Mouse (Mus musculus): ENCODE measurements around the gene Sprr3. TPM values are rescaled to one million over a fixed set of nuclear protein-coding genes. Genes with fewer than 3 reads are reported as not detected.

Sprr3 gene
- total and polyA plus RNA-seq, 3 experiments = not detected

GRCm38 (mm10) chr3:92470111-92470510, 11.6 kb upstream of the Sprr3 start:
- Histone ChIP-seq H3K36me3 (ENCODE audit: control insufficient read depth in 1 of 2, insufficient read depth in 2 of 2, low read length in 2 of 2) (no peaks in the 10 kb centered on the region), H3K79me2 (ENCODE audit: control insufficient read depth, insufficient read depth, low read length, poor library complexity) (no peaks in the 10 kb centered on the region), H3K27me3 (ENCODE audit: control insufficient read depth in 1 of 2, insufficient read depth in 2 of 2, low read length in 2 of 2) (no peaks in the 10 kb centered on the region), H3K27ac (ENCODE audit: control insufficient read depth, low read depth, low read length) (no peak overlapping the region), H3K9ac (ENCODE audit: control insufficient read depth, low read depth, low read length, poor library complexity, severe bottlenecking) (no peak overlapping the region), H3K4me3 (ENCODE audit: control insufficient read depth in 1 of 2, insufficient read depth in 1 of 2, low read depth in 2 of 2, low read length in 2 of 2) (no peak overlapping the region), H3K4me1 (ENCODE audit: control insufficient read depth in 1 of 2, insufficient read depth in 2 of 2, low read length in 2 of 2) (no peaks in the 10 kb centered on the region), H3K9me3 (replicated peaks; ENCODE audit: insufficient read depth, low read length) (no peaks in the 10 kb centered on the region)
- no peak for TF ChIP-seq GATA1 (IDR thresholded peaks at IDR 0.05; ENCODE audit: low read depth, low read length)
- TF ChIP-seq CTCF (IDR thresholded peaks at IDR 0.05 in 2 of 3, conservative IDR thresholded peaks at IDR 0.05 in 1 of 3; ENCODE audit: control insufficient read depth in 1 of 3, insufficient read depth in 1 of 3, low read depth in 2 of 3, low read length in 3 of 3, poor library complexity in 1 of 3, severe bottlenecking in 1 of 3) = no peak
- TF ChIP-seq ETS1 (IDR thresholded peaks at IDR 0.05; ENCODE audit: low read depth, low read length) = no peak
- TF ChIP-seq BHLHE40 (IDR thresholded peaks at IDR 0.05; ENCODE audit: borderline replicate concordance, low read depth, low read length) = no peak
- no peak for TF ChIP-seq POLR2AphosphoS2 (IDR thresholded peaks at IDR 0.05; ENCODE audit: low read length)
- TF ChIP-seq CHD1 (IDR thresholded peaks at IDR 0.05; ENCODE audit: low read depth, low read length) = no peak
- TF ChIP-seq TAL1 (IDR thresholded peaks at IDR 0.05; ENCODE audit: low read length) = no peak
- TF ChIP-seq ELF1 (IDR thresholded peaks at IDR 0.05; ENCODE audit: low read depth, low read length) = no peak
- no peak for TF ChIP-seq MAX (IDR thresholded peaks at IDR 0.05; ENCODE audit: low read length)
- TF ChIP-seq MEF2A (IDR thresholded peaks at IDR 0.05; ENCODE audit: extremely low read depth, insufficient replicate concordance, low read depth, low read length, poor library complexity, severe bottlenecking) = no peak
- no peak for TF ChIP-seq CHD2 (IDR thresholded peaks at IDR 0.05; ENCODE audit: low read length)
- no peak for TF ChIP-seq NELFE (IDR thresholded peaks at IDR 0.05; ENCODE audit: low read depth, low read length)
- TF ChIP-seq HCFC1 (IDR thresholded peaks at IDR 0.05; ENCODE audit: low read depth, low read length) = no peak
- TF ChIP-seq MYC (IDR thresholded peaks at IDR 0.05; ENCODE audit: low read depth, low read length) = no peak
- TF ChIP-seq ZNF384 (IDR thresholded peaks at IDR 0.05; ENCODE audit: low read depth, low read length) = no peak
- no peak for DNase-seq (ENCODE audit: low read depth, low spot score)

- TF ChIP-seq MXI1 (IDR thresholded peaks at IDR 0.05; ENCODE audit: low read depth, low read length) (no peak), POLR2AphosphoS2 (IDR thresholded peaks at IDR 0.05; ENCODE audit: low read length) (no peak)
- no peak overlapping the region for H3K4me3 ChIP-seq (ENCODE audit: control insufficient read depth in 1 of 2, insufficient read depth in 1 of 2, low read depth in 2 of 2, low read length in 2 of 2)
- H3K36me3 ChIP-seq (ENCODE audit: control insufficient read depth in 1 of 2, insufficient read depth in 2 of 2, low read length in 2 of 2) = no peaks in the 10 kb centered on the region
- no peaks in the 10 kb centered on the region for H3K9me3 ChIP-seq (replicated peaks; ENCODE audit: insufficient read depth, low read length)
- DNase-seq (ENCODE audit: low read depth, low spot score) = no peak
- no peak overlapping the region for H3K9ac ChIP-seq (ENCODE audit: control insufficient read depth, low read depth, low read length, poor library complexity, severe bottlenecking)
- H3K4me1 ChIP-seq (ENCODE audit: control insufficient read depth in 1 of 2, insufficient read depth in 2 of 2, low read length in 2 of 2) = no peaks in the 10 kb centered on the region
- no peaks in the 10 kb centered on the region for H3K79me2 ChIP-seq (ENCODE audit: control insufficient read depth, insufficient read depth, low read length, poor library complexity)
- H3K27me3 ChIP-seq (ENCODE audit: control insufficient read depth in 1 of 2, insufficient read depth in 2 of 2, low read length in 2 of 2) = no peaks in the 10 kb centered on the region
- no peak overlapping the region for H3K27ac ChIP-seq (ENCODE audit: control insufficient read depth, low read depth, low read length)
Measured at GRCm38 (mm10) chr3:92467424-92467823, 8.9 kb upstream of the Sprr3 start.

GRCm38 (mm10) chr3:92466576-92466975, 8.1 kb upstream of the Sprr3 start:
- Histone ChIP-seq H3K36me3 (ENCODE audit: control insufficient read depth in 1 of 2, insufficient read depth in 2 of 2, low read length in 2 of 2) (no peaks in the 10 kb centered on the region), H3K27ac (ENCODE audit: control insufficient read depth, low read depth, low read length) (no peak overlapping the region), H3K4me1 (ENCODE audit: control insufficient read depth in 1 of 2, insufficient read depth in 2 of 2, low read length in 2 of 2) (no peaks in the 10 kb centered on the region), H3K79me2 (ENCODE audit: control insufficient read depth, insufficient read depth, low read length, poor library complexity) (no peaks in the 10 kb centered on the region), H3K9me3 (replicated peaks; ENCODE audit: insufficient read depth, low read length) (no peaks in the 10 kb centered on the region), H3K27me3 (ENCODE audit: control insufficient read depth in 1 of 2, insufficient read depth in 2 of 2, low read length in 2 of 2) (no peaks in the 10 kb centered on the region), H3K9ac (ENCODE audit: control insufficient read depth, low read depth, low read length, poor library complexity, severe bottlenecking) (no peak overlapping the region), H3K4me3 (ENCODE audit: control insufficient read depth in 1 of 2, insufficient read depth in 1 of 2, low read depth in 2 of 2, low read length in 2 of 2) (no peak overlapping the region)
- no peak for TF ChIP-seq ELF1 (IDR thresholded peaks at IDR 0.05; ENCODE audit: low read depth, low read length)
- no peak for TF ChIP-seq MAZ (IDR thresholded peaks at IDR 0.05; ENCODE audit: low read depth, low read length)
- TF ChIP-seq GABPA (IDR thresholded peaks at IDR 0.05; ENCODE audit: low read depth, low read length) = no peak
- DNase-seq (ENCODE audit: low read depth, low spot score) = no peak

Data from MEL (cell line).